Mouse (Mus musculus) liver (tissue): ENCODE data around the gene Hspa8.
"Not testable (repeated sequence)": the region's sequence is repeated elsewhere in the genome, so short reads cannot be mapped to it uniquely, and the experiment has no call there.

Experiments
- DNase-seq: peaks from one replicate; pipeline ENCODE4 v3.0.0-alpha.2; 2020; ENCODE audit warnings: mixed read lengths

Gene Hspa8

DNA sequence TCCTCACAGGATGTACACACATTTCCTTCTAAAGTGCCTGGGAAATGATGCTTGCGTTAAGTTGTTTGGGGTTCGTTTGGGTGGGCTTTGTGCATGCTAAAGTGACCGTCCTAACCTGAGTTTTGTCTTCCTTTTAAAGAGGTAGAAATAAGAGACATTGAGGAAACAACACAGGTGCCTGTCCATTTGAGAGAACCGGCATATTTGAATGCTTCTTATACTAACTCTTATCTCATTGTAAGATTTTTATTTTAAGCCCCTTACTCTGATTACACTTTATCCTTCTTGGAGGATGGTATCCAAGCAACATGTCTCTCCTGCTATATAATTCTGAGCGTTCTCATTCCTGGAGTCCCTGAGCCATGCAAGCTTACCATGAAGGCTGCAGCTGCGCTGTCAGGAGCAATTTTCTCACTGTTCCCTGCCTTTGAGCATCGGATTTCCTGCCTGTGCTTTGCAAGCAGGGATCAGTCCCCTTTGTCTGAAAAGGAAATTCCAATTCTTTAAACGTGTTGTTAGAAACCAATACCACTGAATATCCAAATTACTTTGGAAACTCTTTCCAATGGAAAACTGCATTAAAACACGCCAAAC lies 16.3 kb upstream of the Hspa8 start:
- DNase-seq, result no peak

- DNase-seq, result no peak
These were observed 15.3 kb upstream of the Hspa8 start for GRCm38 (mm10) chr9:40785452-40785851.

- not testable (repeated sequence) for DNase-seq
These were observed 14.0 kb upstream of the Hspa8 start for GRCm38 (mm10) chr9:40786820-40787219.

DNA sequence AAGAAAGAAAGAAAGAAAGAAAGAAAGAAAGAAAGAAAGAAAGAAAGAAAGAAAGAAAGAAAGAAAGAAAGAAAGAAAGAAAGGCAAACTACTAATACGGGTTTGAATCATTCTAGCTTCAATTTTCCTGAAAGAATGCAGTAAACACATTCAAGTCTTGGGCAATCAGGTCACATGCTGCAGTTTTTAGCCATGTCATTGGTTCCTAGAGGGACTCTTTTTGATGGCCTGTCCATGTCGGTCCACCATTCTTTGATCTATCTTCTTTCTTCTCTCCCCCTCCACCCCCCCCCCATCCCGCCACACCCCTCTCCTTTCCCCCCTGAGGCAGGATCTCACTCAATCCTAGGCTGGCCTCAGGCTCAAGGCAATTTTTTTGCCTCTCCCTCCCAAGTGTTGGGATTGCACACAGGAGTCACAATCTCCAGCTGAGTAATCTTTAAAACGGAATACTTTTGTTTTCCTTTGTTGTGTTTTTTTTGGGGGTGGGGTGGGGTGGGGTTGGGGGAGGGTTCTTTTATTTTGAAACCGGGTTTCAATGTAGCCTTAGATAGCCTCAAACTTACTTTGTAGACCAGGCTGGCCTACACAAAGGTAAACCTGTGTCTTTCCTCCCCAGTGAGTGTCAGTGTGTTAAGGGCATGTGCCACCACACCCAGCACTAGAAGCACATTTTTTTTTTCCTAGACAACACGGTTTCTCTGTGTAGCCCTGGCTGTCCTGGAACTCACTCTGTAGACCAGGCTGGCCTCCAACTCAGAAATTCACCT lies 8.7 kb upstream of the Hspa8 start:
- DNase-seq, result no peak

DNA sequence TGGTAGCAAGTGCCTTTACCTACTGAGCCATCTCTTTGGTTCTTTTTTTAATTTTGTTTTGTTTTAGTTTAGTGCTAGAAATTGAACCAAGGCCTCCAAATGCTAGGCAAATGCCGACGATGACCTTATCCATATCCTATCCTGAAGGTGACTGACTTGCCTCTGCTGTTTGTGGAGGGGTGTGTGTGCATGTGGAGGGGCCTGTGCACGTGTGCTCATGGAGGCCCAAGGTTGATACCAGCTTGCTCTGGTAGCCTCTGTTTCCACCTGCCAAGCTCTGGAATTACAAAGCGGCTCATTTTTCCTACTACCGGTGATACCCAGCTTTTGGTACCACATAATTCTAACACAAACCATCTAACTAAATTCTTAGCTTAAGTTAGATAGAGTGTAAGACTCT lies 7.2 kb upstream of the Hspa8 start:
- no peak for DNase-seq

DNA sequence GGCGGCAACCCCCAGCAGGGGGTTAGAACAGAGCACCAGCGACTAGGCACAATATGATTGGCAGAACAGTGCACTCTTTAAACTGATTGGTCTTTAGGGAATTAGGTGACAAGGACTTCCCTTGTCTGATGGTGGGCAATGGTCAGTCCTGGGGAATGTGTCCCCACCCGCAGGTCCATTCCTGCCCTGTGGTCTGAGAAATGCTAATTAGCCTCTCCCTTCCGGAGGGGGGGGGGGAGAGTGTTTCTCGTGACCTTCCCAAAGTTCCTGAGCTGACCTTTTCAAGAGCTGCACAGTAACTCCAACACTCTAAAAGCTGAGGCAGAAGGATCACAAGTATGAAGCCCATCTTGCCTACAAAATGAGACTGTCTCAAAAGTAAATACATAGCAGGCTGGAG lies 6.5 kb upstream of the Hspa8 start:
- no peak for DNase-seq

- no peak for DNase-seq
These were observed 5.9 kb upstream of the Hspa8 start for GRCm38 (mm10) chr9:40794926-40795325.

- no peak for DNase-seq
These were observed 5.2 kb upstream of the Hspa8 start for GRCm38 (mm10) chr9:40795562-40795961.

- DNase-seq, result no peak
These were observed 4.7 kb upstream of the Hspa8 start for GRCm38 (mm10) chr9:40796054-40796453.

GRCm38 (mm10) chr9:40798247-40798960 lies 2.4 kb upstream of the Hspa8 start:
- DNase-seq, result peak; percentile 50

- DNase-seq, result peak; percentile 47
These were observed 1.7 kb upstream of the Hspa8 start for GRCm38 (mm10) chr9:40799112-40799511.

- peak; percentile 83 for DNase-seq
These were observed 815 bp upstream of the Hspa8 start for GRCm38 (mm10) chr9:40799837-40800501.

DNA sequence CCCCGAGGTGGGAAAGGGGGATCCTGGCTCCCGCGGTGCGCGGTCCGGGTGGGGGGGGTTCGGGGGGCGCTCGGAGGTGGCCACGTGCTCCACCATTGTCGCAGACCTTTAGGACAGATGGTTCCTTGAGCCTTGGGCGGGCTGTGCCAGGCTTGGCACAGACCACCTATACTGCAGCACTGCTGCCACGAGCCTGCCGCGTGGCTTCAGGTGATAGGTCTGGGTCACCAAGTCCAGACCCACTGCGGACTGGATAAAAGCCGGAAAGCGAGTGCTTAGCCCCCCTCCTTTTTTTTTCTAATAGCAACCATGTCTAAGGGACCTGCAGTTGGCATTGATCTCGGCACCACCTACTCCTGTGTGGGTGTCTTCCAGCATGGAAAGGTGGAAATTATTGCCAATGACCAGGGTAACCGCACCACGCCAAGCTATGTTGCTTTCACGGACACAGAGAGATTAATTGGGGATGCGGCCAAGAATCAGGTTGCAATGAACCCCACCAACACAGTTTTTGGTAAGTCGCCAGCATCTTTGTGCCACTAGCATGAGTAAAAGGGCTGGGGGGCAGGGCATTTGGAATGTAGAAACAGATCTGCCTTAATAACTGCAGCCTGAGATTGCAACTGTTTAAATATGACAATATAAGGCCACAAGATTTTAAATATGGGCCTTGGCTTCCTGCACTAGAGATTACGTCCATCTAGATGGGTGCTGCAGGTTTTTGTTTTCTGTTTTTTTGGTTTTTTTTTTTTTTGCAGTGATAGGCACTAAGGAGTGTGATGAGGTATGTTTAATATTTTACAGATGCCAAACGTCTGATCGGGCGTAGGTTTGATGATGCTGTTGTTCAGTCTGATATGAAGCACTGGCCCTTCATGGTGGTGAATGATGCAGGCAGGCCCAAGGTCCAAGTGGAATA lies 1.1 kb downstream of the Hspa8 start:
- peak; percentile 21 for DNase-seq

DNA sequence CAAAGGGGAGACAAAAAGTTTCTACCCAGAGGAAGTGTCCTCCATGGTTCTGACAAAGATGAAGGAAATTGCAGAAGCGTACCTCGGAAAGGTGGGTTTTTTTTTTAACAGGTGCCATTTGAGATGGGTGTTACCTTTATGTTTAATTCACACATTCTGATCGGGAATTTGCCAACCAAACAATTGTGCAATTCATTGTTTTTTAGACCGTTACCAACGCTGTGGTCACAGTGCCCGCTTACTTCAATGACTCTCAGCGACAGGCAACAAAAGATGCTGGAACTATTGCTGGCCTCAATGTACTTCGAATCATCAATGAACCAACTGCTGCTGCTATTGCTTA lies 1.7 kb downstream of the Hspa8 start:
- not testable (repeated sequence) for DNase-seq

DNA sequence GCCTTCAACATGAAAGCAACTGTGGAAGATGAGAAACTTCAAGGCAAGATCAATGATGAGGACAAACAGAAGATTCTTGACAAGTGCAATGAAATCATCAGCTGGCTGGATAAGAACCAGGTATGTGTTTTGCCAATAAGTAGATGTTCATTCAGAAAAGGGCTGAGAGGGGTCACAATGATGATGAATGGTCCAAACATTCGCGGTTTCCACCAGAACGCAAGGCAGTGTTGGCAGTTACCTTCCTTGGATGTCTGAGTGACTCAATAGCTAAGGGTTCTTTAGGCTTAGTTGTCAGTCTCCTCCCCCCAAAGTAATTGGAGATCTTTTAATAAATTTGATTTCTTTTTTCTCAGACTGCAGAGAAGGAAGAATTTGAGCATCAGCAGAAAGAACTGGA lies 3.8 kb downstream of the Hspa8 start:
- not testable (repeated sequence) for DNase-seq

DNA sequence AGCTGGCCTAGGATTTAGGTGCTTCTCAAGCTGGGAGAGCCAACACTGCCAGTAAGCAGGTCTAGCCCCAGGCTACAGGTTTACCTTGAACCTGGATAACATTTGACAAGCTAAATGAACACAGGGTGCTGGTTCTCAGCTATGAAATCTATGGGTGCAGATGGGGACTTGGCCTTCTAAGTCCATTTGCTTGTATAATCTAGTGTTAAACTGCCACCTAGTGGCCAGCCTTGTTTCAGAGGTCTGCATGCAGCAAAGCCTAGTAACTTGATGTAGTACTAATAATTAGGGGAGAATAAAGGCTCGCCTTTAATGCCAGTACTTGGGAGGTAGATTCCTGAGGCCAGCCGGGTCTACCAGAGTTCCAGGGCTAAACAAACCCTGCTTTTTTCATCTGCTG lies 4.5 kb downstream of the Hspa8 start:
- peak; percentile 82 for DNase-seq

- peak; percentile 35 for DNase-seq
These were observed 5.9 kb downstream of the Hspa8 start for GRCm38 (mm10) chr9:40806440-40807288.

GRCm38 (mm10) chr9:40807289-40807920 lies 6.6 kb downstream of the Hspa8 start:
- DNase-seq, result no peak

- no peak for DNase-seq
These were observed 7.5 kb downstream of the Hspa8 start for GRCm38 (mm10) chr9:40808061-40808906.

DNA sequence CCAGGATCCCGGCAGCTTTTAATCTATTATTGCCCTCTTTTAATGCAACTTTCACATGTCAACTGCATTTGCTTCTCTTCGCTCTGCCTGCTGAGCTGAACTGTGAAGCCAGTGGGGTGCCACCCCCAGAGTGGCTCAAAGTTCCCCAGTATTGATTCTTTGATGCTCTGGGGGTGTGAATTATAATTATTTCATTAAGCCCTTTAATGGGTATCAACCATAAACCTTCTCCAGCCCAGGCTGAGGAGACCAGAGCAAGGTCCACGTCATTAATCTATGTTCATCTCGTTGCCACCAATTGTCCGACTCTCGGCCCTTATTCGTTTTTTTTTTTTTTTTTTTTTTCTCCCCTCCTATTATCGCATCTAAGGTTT lies 8.1 kb downstream of the Hspa8 start:
- DNase-seq, result no peak
